Mouse (Mus musculus): ENCODE results near the gene Usf1.

- TF ChIP-seq EP300 (IDR thresholded peaks at IDR 0.05; ENCODE audit: low read depth) (no peak), CTCF (IDR thresholded peaks at IDR 0.05; ENCODE audit: low read depth) (no peak)
These were observed 41.4 kb downstream of the Usf1 start for GRCm38 (mm10) chr1:171452522-171452921.
